Mouse (Mus musculus): ENCODE measurements around the gene Chid1. TPM values are rescaled to one million over a fixed set of nuclear protein-coding genes. Genes with fewer than 3 reads are reported as not detected.

Gene Chid1
- 14.0 and 14.6 TPM in 2 replicates for polyA plus RNA-seq (2015; fragmentation: Nextera tagmentation; extraction: Ambion mirVana)

DNA sequence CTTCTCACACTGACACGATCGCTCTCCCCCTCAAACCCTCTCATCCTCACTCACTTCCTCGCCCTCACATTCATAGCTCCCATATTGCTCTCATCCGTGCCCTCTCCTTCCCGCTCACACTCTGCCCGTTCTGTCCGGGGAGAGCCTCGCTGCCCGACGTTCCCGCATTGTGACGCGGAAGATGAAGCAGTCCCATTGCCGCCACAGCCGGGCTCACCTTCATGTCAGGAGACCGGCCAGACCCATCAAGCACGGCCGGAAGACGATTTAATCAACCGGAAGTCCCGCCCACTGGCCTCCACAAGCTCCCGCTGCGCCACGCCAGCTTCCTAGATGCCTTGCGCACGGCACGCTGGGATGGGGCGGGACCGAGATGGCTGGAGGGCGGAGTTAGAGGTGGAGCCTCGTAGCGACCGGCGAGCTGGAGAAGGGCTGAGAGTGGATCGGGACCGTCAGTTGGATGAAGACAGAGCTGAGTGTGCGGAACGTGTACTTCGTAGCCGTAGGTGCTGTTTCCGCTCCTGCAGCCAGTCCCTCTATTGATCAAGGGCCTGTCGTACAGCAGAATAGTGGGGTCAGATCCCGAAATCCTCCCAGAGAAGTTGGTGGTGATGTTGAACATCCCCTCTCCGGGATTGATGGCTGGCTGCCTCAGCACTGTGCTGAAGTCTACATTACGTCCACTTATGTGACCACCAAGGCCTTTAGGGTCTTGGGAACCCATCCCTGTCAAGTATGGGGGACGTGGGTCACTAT, at the start of gene Chid1:
Gene Chid1 (minus strand): TSS at position 302 of the 756 bp plus-strand sequence.

DNA sequence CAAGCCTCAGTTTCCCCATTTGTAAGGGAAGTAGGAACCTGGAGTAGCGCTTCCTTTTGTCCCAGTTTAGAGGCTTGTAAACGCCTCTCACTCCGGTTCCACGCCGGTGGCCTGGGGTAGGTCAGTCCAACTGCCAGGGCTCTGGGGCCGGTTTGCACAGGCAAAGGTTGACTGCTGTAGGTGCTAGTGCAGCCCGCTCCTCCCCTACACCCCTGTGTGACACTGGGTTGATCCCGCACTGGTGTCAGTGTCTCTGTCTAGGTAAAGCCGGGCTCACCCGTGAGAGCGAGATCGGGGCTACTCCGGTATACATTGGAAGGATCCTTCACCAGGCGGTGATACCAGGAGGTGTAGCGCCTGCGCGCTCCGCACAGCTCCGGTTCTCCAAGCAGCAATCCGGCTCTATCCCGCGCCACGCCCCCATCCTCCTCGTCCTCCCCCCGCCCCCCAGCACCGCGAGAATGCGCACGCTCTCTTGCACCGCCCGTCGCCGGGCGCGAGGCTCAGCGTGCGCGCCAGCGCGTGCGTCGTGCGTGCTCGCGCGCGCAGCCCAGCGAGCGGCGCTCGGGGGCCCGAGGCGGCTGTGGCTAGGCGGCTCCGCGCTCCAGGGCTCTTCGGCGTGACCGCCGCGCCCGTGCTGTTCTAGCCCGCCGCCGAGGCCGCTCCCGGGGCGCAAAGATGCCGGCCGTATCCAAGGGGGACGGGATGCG, 22.2 kb upstream of the Chid1 start, which contains the start of gene Ap2a2:
Gene Ap2a2 (plus strand): TSS at position 492 of the 710 bp plus-strand sequence.

GRCm38 (mm10) chr7:141475011-141475804, 64.4 kb downstream of the Chid1 start, which contains the start of the genes Polr2l and Tspan4:
TSS of gene Polr2l (minus strand) at chr7:141475132.
TSS of gene Tspan4 (plus strand) at chr7:141475240.

GRCm38 (mm10) chr7:141467230-141468030, 72.2 kb downstream of the Chid1 start, which contains the start of gene Cd151:
TSS of gene Cd151 (plus strand) at chr7:141467392.

DNA sequence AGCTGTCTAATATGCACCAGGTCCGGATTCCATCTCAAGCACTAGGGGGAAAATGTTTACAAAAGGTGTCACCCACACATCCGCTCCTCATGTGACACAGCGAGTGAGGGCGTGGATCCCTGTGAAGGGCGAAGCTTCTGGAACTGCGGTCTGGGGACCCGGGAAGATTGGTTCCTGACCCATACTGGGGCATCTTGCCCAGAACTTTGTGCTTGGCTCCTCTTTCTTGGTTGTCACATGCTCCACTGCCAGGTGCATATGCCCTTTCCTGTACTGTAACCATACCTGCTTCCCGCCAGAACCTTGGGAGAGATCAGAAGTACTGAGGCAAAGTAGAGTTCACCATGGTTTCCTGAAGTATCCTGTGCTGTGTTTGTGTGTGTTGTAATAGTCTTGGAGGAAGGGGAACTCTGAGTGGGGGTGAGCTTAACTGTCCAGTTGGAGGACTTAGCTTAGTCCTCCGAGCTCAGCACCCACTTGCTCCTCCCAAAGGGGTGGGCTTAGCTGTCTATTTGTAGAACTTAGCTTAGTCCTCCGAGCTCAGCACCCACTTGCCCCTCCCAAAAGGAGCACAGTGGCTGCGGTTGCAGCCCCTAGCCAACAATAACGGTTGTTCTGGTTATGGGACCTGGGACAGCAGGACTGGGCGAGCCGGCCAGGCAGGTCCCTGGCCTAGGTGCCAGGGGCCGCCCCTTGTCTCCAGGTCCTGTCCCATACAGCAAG, 79.1 kb downstream of the Chid1 start, which contains the start of gene Cracr2b:
Gene Cracr2b (plus strand): TSS at position 704 of the 723 bp plus-strand sequence.

DNA sequence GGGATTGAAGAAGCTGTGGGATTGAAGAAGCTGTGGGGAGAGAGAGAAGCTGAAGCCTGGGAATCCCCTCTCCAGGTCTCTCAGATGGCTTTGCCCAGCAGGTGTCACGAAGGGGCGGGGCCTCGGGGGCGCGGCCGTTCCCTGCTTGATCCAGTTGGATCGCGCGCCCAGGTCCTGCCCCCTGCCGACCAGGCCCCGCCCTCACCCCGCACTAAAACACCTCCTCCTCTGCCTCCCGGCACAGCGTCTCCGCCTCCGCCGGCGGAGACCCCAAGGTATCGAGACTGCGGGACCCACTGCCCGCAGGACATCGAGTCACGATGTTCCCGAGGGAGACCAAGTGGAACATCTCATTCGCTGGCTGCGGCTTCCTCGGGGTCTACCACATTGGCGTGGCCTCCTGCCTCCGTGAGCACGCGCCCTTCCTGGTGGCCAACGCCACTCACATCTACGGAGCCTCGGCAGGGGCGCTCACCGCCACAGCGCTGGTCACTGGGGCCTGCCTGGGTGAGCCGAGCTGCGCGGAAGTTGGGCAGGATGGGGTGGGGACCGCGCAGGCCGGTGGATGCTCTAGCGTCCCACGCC, 84.6 kb downstream of the Chid1 start, which contains the start of gene Pnpla2:
Gene Pnpla2 (plus strand): TSS at position 232 of the 585 bp plus-strand sequence.

DNA sequence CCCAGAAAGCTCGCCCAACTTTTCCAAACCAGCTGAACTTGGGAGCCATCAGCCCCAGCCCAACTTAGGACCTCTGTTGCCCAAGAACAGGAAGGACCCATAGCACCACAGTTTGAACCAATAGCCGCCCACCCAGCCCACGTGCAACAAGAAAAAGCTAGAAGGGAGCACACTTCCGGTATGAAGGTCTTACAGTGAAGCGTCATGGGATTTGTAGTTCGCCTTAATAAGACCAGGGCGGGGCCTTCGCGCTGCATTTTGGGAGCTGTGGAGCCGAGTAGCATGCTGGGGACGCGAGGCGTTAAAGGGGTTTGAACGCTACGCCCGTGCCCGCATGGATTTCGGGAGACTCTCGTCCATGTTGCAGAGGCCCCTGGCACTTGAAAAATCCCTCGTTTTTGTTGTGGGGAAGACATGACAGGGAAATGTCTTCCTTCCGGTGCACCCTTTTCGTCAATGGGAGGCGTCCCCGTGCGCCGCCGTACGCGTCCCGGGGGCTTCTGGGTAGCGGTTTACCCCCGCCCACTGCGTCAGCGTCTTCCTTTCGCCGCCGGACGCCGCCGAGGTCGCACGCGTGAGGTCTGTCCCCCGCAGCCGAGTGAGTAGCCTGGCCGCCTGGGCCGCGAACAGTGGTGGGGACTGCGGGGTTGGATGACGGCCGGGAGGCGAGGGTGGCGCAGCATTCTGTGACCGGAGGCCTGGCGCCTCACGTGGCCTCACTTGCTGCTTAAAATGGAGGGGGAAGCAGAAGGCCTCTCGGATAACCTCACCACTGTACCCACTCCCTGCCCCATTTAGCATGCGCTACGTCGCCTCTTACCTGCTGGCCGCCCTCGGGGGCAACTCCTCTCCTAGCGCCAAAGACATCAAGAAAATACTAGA, 92.3 kb downstream of the Chid1 start, which contains the start of gene Rplp2:
Gene Rplp2 (plus strand): TSS at position 261 of the 882 bp plus-strand sequence.

DNA sequence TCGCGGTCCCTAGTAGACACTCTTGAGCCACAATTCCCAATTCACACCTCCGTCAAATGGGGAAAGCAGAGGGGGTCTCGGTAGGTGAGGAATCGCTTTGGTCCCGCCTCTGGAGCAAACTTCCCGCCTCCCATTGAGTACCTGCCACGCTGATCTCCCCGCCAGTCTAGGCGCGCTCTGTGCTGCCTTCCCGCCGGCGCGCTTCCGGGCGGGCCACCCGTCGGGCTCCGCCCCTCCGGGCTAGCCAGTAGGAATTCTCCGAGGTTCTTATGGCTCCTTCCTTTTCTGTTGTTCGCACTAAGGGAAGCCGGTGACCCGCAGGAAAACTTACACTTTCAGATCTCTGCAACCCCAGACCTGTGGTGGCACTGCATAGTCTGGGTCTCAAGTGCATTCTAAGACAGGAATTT, 95.8 kb downstream of the Chid1 start, which contains the start of gene Pidd1:
Gene Pidd1 (minus strand): TSS at position 198 of the 410 bp plus-strand sequence.

Other genes with a start within 250 kb of the Chid1 start
- gene Drd4, start 247.9 kb downstream of the Chid1 start, polyA plus RNA-seq (2015; fragmentation: Nextera tagmentation; extraction: Ambion mirVana), result 0.10 and 0.55 TPM in 2 replicates
- 26.7 and 31.4 TPM in 2 replicates for gene Deaf1, start 212.2 kb downstream of the Chid1 start, polyA plus RNA-seq (2015; fragmentation: Nextera tagmentation; extraction: Ambion mirVana)
- 25.3 and 26.4 TPM in 2 replicates for gene Tmem80, start 212.1 kb downstream of the Chid1 start, polyA plus RNA-seq (2015; fragmentation: Nextera tagmentation; extraction: Ambion mirVana)
- 1.6 and 2.0 TPM in 2 replicates for gene Eps8l2, start 201.0 kb downstream of the Chid1 start, polyA plus RNA-seq (2015; fragmentation: Nextera tagmentation; extraction: Ambion mirVana)
- gene Taldo1, start 147.7 kb downstream of the Chid1 start, polyA plus RNA-seq (2015; fragmentation: Nextera tagmentation; extraction: Ambion mirVana), result 532 and 557 TPM in 2 replicates
- gene Gatd1, start 125.7 kb downstream of the Chid1 start, polyA plus RNA-seq (2015; fragmentation: Nextera tagmentation; extraction: Ambion mirVana), result 27.9 and 38.0 TPM in 2 replicates
- 0.17 TPM in 1 of 2 replicates, not detected in the other for gene Cend1, start 110.4 kb downstream of the Chid1 start, polyA plus RNA-seq (2015; fragmentation: Nextera tagmentation; extraction: Ambion mirVana)
- 9.6 and 12.0 TPM in 2 replicates for gene Slc25a22, start 102.0 kb downstream of the Chid1 start, polyA plus RNA-seq (2015; fragmentation: Nextera tagmentation; extraction: Ambion mirVana)
- gene Pidd1, start 95.8 kb downstream of the Chid1 start, polyA plus RNA-seq (2015; fragmentation: Nextera tagmentation; extraction: Ambion mirVana), result 11.9 and 14.1 TPM in 2 replicates
- gene Rplp2, start 92.5 kb downstream of the Chid1 start, polyA plus RNA-seq (2015; fragmentation: Nextera tagmentation; extraction: Ambion mirVana), result 1,725 and 1,765 TPM in 2 replicates
- gene Pnpla2, start 84.7 kb downstream of the Chid1 start, polyA plus RNA-seq (2015; fragmentation: Nextera tagmentation; extraction: Ambion mirVana), result 23.6 and 27.5 TPM in 2 replicates
- gene Cracr2b, start 78.8 kb downstream of the Chid1 start, polyA plus RNA-seq (2015; fragmentation: Nextera tagmentation; extraction: Ambion mirVana), result 12.7 and 15.8 TPM in 2 replicates
- gene Cd151, start 72.5 kb downstream of the Chid1 start, polyA plus RNA-seq (2015; fragmentation: Nextera tagmentation; extraction: Ambion mirVana), result 9.2 and 10.5 TPM in 2 replicates
- gene Polr2l, start 64.7 kb downstream of the Chid1 start, polyA plus RNA-seq (2015; fragmentation: Nextera tagmentation; extraction: Ambion mirVana), result 56.8 and 65.1 TPM in 2 replicates
- gene Tspan4, start 64.6 kb downstream of the Chid1 start, polyA plus RNA-seq (2015; fragmentation: Nextera tagmentation; extraction: Ambion mirVana), result 65.7 and 84.5 TPM in 2 replicates
- 49.8 and 51.2 TPM in 2 replicates for gene Ap2a2, start 22.3 kb upstream of the Chid1 start, polyA plus RNA-seq (2015; fragmentation: Nextera tagmentation; extraction: Ambion mirVana)
- gene Muc6, start 115.5 kb upstream of the Chid1 start, polyA plus RNA-seq (2015; fragmentation: Nextera tagmentation; extraction: Ambion mirVana), result 6.2 and 7.0 TPM in 2 replicates
- 0.23 and 0.30 TPM in 2 replicates for gene Muc2, start 150.5 kb upstream of the Chid1 start, polyA plus RNA-seq (2015; fragmentation: Nextera tagmentation; extraction: Ambion mirVana)
- not detected in 2 replicates for gene Muc5ac, start 249.1 kb upstream of the Chid1 start, polyA plus RNA-seq (2015; fragmentation: Nextera tagmentation; extraction: Ambion mirVana)

All from spleen, postnatal 0 days (tissue).